Mouse (Mus musculus) heart, adult 18-20 months (tissue): ENCODE data around the gene Lgals2. TPM values are rescaled to one million over a fixed set of nuclear protein-coding genes. Genes with fewer than 3 reads are reported as not detected.
A peak's percentile ranks its signal among the peaks of the same experiment; 100 is the strongest.

Source experiments
- DNase-seq, 2 experiments: peaks; one replicate each; pipeline ENCODE4 v3.0.0; 2021 to 2022; ENCODE audit warnings: mixed read lengths in 1 of 2
- total RNA-seq, 2 experiments: library from RNA; stranded (reverse); gene quantifications; 2 replicates each; pipeline ENCODE4 v1.2.3; 2021

The Lgals2 gene
- total RNA-seq, 2 experiments from 2014 or later = not detected

- DNase-seq = peak; percentile 46 to 63
Observed at GRCm38 (mm10) chr15:78843581-78844469, 11.5 kb downstream of the Lgals2 start.

- DNase-seq = peak; percentile 85 to 87
Observed at GRCm38 (mm10) chr15:78842371-78843163, 12.8 kb downstream of the Lgals2 start, which contains the start of gene Cdc42ep1. Cdc42ep1 (plus strand) TSS chr15:78842624.

DNA sequence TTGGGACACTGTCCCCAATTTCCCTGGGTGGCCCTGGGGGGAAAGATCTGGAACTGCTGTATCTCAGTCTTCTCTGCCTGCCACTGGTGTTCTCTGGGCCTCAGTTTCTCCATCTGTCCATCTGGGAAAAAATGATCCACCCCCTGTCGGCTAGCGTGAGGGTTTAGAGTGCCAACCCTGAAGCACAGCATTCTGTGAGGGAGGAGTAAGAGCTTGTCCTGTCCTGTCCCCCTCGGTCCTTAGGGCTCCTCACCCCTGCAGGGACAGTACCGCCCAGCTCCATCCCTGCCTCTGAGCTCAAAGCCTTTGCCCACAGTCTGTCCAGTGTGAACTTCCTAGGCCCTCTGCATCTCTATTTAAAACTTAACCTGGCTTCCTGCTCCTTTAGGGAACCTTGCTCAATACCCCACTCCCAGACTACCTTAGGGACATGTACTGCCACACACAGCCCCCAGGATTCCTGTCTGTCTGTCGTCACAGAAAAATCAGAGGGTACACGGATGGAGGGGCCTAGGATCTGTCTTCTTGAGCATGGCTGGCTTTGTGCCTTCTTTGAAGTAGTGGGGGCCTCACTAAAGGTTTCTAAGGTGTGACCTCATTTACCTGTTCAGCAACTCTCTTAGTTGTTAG, 14.1 kb downstream of the Lgals2 start:
- DNase-seq = peak in 1 of 2 experiments; percentile 13

GRCm38 (mm10) chr15:78840751-78841150, 14.6 kb downstream of the Lgals2 start:
- DNase-seq = peak in 1 of 2 experiments; percentile 23

DNA sequence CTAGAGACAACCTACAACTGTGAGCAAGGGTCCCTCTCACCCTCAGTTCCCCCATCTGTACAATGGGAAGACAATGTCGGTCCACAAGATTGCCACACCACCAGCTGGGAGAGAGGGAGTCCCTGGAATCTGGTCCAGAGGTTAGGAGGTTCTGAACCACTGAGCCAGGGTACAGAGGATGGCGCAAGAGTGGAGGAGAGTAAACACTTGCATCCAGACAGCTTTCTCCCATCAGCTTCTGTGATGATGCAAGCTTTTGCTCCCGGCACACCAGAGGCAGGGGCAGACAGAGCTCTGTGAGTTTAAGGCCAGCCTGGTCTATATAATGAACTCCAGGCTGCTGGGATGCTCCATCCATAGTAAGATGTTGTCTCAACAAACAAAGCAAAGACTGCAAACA, 15.1 kb downstream of the Lgals2 start:
- peak; percentile 71 to 84 for DNase-seq

- DNase-seq = peak in 1 of 2 experiments; percentile 29
Observed at GRCm38 (mm10) chr15:78839744-78840143, 15.6 kb downstream of the Lgals2 start.

DNA sequence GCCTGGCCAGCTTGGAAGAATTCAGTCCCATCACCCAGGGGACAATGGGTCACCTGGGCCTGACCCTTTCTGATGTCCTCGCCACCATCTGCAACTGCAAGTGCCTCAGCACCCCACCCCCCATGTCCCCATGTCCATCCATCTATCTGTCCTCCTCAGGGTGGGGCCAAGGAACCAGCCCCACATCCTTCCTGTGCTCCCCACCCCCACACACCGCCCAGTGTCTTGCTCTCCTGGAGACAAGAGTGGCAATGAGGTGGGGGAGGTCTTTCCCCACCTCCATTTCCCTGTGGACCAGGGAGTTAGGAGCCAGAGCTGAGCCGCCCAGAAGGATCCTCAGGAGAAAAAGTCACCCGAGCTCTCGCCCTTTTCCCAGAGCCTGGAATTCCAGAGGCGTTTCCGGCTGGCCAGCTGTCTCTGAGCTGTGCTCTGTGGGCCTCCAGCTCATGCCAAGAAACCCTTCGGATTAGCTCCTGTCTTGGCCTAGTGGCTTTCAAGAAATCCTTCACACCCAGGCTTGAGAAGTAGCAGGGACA, 19.2 kb downstream of the Lgals2 start:
- DNase-seq = peak; percentile 81 to 91

GRCm38 (mm10) chr15:78835200-78836085, 19.9 kb downstream of the Lgals2 start:
- DNase-seq = peak; percentile 71 to 77

DNA sequence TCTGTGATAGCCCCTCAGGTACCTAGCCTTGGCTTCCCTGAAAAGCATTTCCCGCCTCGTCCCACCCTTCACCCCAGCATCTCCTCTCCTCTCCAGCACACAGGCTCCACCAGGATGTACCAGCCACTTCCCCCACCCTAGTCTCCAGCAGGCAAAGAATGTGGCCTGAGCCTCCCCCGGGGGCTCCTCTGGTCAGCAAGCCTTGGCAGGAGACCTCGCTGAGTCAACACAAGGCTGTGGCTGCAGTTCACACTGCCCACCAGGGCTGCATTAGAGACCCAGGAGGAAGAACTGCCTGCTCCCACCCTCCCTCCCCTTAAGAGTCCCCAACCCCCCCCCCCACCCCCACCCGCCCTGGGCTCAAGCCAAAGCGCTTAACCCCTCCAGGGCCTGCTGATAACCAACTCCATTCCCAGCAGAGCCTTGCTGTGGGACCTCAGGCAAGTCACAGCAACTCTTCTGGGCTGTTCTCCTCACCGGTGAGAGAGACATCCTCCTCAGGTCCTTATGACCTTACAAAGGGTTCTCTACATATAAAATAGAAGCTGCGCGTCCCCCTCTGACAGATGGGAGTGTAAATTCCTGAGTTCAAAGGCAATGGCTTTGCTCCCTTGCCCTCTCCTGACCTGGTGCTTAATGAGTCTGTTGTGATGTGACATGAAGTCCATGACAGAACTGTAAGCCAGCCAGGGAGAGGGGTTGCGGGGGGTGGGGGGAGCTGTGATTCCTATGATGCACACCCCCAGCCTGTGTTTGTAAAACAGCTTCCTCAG, 20.9 kb downstream of the Lgals2 start:
- peak in 1 of 2 experiments; percentile 28 for DNase-seq

DNA sequence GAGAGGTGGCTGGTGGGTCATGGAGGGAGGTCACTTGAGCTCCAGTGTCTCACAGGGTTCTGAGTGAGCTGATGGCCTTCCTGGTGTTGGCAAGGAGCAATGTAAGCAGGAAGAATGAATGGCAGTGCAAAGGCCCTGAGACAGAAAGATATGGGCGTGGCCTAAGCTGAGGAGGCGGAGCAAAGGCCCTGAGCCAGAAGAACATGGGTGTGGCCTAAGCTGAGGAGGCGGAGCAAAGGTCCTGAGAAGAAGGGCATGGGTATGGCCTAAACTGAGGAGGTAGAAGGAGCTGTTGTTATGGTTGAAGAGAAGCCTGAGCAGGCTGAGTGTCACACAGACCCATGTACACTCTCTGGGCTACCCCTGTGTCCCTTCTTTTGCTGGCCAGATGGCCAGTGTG, 21.7 kb downstream of the Lgals2 start:
- DNase-seq = no peak

DNA sequence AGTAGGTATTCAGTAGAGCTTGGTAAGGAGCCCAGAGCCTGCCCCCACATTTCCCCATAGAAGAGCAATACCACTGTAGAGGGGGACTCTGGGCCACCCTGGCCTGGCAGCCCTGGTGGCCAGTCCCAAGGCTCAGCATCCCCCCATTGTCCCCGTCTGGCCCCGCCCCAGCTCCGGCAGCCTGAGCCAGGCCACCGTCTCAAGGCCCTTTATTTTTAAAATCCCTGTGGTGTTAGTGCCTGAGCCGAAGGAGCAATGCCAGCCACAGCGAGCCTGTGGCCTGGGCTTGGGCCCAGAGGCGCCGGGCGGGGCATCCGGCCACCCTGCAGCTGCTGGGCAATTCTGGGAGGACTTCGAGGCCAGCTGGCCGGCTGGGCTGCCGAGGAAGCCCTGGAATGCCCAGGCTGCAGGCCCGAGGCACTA, 22.6 kb downstream of the Lgals2 start:
- peak; percentile 86 to 94 for DNase-seq

- DNase-seq = peak; percentile 63 to 86
Observed at GRCm38 (mm10) chr15:78831720-78832657, 23.3 kb downstream of the Lgals2 start.

GRCm38 (mm10) chr15:78830742-78831719, 24.3 kb downstream of the Lgals2 start:
- DNase-seq = peak in 1 of 2 experiments; percentile 19

GRCm38 (mm10) chr15:78829636-78830035, 25.7 kb downstream of the Lgals2 start:
- DNase-seq = no peak

DNA sequence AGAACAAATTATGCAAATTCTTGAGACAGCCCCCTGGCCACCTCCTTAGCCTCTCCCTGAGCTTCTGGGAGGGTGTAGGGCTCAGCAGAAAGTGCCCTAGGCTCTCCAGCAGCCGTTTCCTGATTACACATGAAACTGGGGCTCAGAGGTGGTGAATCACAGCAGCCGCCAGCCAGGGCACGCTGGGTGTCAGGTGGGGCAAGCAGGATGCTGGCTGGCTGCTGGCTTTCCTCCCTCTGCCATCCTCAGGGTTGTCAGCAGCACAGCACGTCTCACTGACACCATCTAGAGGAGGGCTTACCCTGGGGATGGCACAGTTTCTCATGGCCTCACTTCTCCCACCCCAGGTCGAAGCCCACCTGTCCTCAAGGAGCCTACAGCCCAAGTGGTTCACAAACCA, 27.0 kb downstream of the Lgals2 start:
- no peak for DNase-seq

GRCm38 (mm10) chr15:78826213-78827204, 28.8 kb downstream of the Lgals2 start:
- DNase-seq = peak; percentile 84 to 89

DNA sequence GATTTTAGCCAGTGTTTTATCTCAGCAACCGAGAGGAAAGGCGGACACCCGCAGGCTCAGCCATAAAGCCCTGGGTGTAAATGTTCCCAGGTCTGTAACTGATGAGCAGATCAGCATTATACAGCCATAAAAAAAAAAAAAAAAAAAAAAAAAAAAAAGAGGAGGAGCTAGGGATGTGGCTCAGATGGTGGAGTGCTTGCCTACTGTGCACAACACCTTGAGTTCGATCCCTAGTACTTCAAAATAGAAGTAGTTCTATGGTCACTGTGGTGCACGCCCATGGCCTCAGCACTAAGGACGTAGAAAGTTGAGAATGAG, 39.3 kb downstream of the Lgals2 start:
- DNase-seq = no peak
